Mouse (Mus musculus) retina, embryonic 14.5 days (tissue): ENCODE data around the gene Gcnt1.

ENCODE experiments used
- DNase-seq: peaks from one replicate; pipeline ENCODE4 v3.0.0-alpha.2; 2015; ENCODE audit warnings: low spot score

Gene Gcnt1

DNA sequence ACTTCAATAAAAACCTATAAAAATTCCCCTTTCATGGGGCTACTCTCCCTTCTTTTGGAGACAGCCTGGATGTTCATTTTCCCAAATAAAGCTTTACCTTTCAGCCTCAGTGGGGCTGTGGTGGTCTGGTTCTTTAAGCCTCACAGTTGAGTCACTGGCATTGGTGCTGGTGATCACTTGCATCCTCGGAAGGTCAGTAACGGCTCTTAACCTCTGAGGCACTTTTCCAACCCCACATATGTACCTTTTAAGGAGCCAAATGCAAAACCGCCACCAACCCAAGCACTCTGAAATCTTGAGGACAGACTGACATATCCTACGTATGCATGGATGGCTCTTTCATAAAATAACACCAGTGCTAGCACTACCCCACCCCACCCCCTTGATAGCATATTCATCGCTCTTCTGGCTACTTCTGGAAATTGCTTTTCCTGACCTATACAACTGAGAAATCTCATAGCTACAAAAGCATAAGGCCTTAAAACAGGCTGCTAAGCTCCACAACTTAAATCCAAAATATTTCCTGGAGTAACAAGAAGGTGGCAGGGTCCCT lies 48.9 kb downstream of the Gcnt1 start:
- DNase-seq = no peak

DNA sequence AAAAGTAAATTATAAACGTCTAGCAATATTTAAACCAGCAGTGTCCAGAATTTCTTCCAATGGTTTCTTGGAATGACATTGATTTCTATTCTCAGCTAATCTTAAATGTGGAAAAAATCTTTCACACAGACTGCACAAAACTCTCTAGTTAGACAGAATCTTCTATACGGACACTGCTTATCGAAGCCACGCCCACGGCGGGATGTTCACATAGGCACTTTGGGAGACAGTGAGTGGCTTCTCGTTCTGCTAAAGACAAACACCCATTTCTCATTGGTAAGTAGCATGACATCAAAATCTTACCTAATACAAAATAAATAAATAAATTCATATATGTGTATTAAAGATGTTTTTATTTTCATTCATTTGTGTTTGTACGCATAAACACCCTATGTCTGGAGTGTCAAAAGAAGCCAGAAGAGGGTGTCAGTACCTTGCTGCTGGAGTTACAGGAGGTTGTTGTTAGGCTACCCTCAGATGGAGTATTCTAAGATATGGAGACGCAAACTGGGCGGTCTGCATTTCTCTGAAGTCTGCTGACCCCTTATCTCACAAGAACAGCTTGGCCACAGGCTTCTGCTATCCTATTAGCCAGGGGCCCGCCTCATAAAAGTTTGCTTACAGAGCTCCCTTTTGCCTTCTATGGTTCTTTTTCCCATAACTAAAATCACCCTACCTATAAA lies 49.5 kb downstream of the Gcnt1 start:
- no peak for DNase-seq

DNA sequence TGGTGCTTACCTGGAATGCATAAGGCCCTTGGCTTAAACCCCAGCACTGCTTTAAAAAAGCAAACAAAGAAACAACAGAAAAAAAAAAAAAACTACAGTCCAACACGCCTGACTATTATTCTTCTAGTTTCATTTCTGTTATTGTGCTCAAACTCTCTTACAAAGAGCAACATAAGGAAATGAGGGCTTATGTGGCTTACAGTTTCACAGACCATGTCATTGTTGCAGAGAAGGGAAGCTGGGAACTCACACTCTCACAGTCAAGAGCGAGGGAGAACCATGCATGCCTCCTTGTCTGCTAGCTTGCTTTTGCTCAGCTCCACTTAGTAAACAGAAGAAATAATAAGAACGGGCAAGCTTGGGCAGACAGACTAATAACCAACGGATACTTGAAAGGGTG lies 52.9 kb downstream of the Gcnt1 start:
- no peak for DNase-seq

DNA sequence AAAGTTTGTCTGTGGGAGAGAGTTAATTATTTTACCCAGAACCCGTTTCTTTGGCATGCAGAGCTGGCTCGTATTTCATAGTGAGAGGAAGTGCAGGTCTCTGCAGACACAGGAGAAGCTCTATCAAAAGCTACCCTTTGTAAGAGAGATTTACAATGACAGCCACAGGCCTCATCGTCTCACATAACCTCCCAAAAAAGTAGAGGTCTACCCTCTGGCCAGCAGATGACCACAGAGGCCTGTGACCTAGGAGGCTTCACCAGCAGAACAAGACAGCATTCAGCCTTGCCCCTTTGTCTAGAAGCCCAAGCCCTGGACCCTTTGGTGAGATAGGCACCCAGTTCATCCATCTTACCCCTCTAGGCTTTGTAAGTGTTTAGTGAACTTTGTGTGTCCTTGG lies 53.9 kb downstream of the Gcnt1 start:
- no peak for DNase-seq

DNA sequence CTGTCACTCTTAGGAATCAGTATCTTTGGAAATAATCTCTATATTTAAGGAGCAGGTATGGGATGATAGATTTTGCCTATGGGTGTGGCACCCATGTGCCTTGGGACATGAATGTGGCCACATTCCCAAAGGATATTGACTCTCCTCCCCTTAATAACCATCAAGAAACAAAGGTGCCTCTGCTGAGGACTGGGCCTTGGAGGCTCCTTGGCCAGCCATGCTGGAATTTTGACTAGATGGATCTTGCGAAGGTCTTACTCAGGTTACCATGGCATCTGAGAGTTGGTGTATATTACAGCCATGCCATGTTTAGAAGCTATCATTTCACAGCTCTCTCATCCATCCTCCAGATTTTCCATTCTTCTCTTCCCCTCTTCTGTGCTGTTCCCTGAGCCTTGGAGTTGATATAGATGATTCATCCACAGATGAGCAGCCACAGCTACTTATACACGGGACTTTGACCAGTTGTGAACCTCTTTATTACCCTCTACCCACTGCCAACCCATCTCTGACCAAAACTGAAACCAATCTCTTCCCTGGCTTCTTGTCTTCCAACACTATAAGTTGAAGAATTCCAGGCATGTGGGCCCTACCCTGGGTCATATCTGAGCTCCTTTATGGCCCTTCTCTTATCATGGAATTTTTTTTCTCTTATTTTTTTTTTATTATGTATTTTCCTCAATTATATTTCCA lies 56.2 kb downstream of the Gcnt1 start:
- DNase-seq = no peak

DNA sequence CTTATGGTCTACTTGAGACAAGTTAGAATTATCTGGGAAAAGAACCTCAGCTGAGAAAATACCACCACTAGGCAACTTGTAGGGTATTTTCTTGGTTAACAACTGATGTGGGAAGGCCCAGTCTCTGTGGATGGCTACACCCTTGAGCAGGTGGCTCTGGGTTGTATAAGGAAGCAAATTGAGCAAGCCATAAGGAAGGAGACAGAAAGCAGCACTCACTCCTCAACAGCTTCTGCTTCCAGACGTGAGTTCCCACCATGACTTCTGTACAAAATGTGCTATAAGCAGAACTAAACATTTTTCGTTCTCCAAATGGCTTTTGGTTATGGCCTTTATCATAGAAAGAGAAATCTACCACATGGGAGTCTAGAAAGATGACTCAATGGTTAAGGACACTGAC lies 58.2 kb downstream of the Gcnt1 start:
- no peak for DNase-seq

DNA sequence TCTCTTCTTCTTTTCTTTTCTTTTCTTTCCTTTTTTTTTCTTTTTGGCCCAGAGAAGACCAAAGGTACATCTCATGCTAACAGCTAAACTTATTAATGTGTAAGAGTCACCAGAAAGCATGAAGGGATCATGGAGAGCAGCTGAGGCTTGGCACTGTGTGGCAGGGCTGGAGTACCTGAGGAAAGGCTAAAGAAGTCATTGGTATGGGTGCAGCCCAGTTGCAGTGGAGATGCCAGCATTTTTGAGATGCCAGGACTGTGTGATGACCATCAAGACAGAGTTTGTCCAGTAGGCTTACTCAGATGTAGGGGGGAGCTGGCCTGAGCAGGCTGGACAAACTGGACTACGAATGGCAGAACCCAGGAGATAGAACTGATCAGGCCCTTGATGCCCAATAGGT lies 58.9 kb downstream of the Gcnt1 start:
- no peak for DNase-seq

DNA sequence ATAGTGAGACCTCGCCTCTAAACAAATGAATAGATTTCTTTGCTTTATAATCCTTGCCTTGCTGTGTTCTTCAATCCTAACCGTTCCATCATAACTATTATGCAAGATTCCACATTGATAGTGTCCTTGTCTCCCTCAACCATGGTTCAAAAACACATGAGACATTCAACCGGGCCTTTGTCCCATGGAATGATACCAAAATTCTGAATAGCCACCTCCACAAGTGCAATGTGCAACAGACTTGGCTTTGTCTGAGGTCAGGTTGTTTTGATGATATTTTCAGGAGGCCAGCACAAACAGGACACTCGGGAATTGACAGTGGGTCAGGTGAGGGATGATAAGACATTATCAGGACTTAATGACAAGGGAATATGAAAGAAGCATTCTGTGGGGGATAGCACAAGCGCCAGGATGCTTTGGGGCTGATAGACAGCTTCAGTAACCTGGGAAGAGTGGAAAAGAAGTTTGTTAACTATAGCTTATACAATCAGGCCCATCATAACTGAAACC lies 59.9 kb downstream of the Gcnt1 start:
- no peak for DNase-seq

DNA sequence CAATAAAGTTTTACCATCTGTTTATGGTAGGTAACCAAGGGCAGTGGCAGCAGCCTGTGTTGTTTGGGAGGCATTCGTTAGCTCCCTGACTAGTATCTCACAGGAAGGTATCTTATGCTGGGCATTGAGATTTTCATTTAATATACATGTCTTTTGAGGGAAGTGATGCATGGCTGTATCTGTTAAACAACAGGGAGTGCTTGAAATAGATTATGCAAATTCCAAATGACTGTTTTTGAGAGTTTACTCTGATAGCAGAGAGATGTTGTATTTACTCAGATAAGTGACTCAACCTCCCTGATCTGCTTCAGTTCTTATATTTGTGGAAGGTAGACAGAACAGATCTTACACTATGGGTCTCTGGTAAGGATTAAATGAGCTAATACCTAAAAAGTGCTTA lies 61.1 kb downstream of the Gcnt1 start:
- no peak for DNase-seq

DNA sequence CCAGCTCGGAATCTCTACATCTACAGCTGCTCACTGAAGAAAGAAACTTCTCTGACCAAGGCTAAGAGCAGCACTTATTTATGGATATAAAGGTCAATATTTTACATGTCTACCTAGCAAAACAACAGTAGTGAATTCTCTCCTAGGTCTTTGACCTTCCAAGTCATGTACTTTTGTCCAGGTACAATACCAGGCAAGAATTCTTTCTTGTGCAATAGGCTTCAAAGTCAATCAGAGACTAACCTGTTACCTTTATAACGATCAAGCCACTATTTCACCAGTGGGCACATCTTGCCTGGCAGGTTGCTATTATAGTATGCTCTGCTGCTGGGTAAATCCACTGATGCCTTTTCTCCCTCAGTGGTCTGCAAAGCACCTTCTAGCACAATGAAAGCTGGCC lies 61.6 kb downstream of the Gcnt1 start:
- DNase-seq = no peak

DNA sequence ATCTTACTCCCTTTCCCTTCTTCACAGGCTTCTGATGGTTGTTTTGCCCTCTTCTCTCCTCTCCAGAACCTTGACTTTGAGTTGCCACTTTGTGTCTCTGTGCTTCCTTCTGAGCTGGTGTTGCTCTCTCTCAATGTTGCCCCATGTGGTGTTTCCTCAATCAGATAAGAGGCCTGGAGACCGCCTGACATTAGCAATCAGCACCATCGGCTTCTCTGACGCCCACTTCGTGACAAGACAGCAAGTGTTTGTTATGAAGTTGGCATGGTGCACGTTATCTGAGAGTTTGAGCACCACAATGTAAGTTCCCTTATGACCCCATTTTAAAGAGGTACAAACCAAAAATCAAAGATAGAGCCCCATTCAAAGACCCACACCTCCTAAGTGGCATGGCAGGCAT lies 76.6 kb downstream of the Gcnt1 start:
- no peak for DNase-seq

DNA sequence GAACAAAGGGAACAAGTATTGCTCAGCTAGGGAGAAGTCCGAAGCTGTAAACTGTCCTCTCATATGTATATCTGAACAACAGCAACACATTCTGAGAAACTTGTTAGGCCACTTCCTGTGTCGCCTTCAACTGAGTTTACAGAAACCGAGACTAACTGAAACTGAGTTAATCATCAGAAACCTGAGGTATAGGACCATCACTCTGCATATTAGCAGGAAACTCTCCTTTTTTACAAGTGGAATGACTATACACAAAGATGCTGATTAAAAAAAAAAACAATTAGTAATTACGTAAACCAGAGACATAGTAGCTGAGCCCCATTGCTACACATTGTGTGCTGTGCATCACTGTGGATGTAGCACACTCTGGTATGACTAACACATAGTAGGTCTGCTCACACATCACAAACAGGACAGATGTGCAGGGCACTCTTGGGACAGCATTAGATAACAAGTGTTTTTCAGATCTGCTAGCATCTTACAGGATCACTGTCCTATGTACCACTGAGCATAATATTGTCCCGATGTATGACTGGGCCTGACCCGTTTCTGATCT lies 77.4 kb downstream of the Gcnt1 start:
- DNase-seq = no peak

DNA sequence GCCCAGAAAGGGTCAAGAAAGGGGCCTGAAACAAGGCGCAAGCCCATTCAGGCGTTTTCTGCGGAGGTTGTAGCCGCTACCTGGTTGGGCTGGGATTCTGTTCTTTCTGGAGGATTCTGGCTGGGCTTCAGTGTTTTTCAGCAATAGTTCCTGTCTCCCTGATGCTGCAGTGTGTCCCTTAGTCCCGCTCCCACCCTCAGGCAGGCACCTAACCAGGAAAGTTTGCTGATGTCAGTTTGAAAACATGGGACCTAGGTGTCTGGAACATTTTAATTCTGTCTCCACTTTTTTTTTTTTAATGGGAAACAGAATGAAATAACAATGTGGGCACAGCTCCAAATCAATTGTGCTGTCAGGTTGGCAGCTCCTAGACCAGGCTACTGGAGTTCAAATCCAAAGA lies 78.5 kb downstream of the Gcnt1 start:
- no peak for DNase-seq

DNA sequence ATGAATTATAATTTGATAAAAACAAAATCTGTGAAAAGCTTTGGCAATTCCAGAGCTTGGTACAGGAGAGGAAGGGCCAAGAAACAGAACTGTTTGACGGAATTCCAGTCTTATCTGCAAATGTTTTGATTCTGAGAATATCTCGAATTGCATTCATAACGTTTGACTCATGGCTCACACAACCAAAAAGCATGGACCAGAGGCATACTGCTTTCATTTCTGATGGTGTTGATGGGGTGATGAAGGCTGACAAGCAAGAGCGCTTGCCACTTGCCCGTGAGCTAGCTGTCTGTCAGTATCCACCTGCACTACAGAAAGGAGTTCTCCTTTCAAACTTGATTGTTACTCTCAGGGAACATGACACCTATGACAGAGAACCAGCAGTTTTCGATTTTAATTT lies 83.1 kb downstream of the Gcnt1 start:
- no peak for DNase-seq

DNA sequence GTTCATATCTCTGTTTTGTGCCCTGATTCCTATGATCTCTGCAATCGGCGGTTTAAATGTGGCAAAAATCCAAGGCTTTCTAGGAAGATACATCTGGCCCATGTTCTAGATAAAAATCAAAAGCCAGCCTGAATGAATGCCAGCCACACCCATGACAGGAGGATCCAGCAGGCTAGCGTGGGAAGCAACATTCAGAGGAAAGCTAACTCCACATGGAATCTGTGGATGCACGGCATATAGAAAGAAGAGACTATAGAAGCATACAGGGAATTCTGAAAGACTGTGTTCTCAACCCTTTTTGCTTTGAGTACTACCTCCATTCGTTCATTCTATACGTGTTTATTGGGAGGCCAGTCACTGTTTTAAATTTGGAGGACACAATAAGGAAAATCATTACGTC lies 86.6 kb downstream of the Gcnt1 start:
- DNase-seq = no peak

DNA sequence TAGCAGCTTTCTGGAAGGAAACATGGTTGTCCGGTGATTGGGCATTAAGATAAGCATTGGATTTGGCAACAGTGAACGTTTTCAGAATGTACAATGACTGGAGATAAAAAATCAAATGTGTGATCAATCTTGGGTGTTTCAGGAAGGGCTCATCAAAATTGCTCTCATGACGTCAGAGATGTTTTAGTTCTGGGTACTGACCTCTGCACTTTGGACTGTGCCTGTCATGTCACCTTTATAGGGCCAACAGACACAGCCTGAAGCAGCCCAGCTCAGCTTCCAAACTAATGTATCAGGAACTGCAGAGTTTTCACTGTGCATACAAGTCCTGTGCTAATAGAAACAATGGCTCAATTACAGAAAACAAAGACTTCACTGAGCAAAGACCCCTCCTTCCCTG lies 89.3 kb downstream of the Gcnt1 start:
- no peak for DNase-seq

DNA sequence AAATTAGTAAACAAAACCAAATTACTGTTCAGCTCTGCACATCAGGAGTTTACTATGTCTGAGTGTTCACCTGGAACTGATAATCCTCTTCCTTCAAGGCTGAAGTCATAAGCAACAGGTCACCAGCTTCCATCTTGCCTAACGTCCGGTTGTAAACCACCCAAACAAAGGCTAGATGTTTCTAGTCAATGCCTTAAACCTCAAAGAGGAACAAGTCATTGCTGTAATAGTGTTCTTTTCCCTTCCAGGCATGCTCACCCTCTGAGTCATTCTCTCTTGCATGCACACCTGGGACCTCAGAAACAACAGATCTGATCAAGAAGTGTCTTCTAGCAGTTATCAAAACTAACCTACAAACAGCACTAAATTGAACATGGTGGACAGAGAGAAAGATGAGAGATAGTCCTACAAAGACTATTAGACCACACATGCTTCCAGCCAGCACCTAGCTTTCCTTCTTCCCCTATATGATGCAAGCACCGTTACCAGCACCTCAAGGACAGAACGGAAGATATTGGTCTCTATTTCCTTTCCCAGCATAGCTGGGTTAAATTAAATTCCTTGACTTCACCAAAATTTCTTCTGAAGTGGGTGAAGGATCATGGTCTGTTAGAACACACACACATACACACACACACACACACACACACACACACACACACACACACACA lies 94.1 kb downstream of the Gcnt1 start:
- DNase-seq = no peak
